Mouse (Mus musculus) liver, postnatal 0 days (tissue): Measurements from ENCODE around the gene Sae1.

Experiments used
- CTCF ChIP-seq: sonication (generic); IDR thresholded peaks from 2 replicates; pipeline ENCODE4 v1.5.1; 2016; ENCODE audit warnings: antibody characterized with exemption, low read depth
- EP300 ChIP-seq: IDR thresholded peaks from 2 replicates; pipeline ENCODE4 v1.6.1; 2016; ENCODE audit warnings: antibody characterized with exemption, low read depth, mild to moderate bottlenecking

GRCm38 (mm10) chr7:16282334-16282733, 105.3 kb downstream of the Sae1 start:
- TF ChIP-seq CTCF (no peak), EP300 (no peak)
